Mouse (Mus musculus) layer of hippocampus, adult 9-11 months (tissue): ENCODE data around the gene Myh10.
A peak's percentile ranks its signal among the peaks of the same experiment; 100 is the strongest.

Experiments used
- DNase-seq: peaks from one replicate; pipeline ENCODE4 v3.0.0; 2022

Gene Myh10

GRCm38 (mm10) chr11:68691321-68692009, at the start of gene Myh10:
TSS of gene Myh10 (plus strand) at chr11:68691559.
- peak; percentile 99 for DNase-seq

- no peak for DNase-seq
These were observed 46.6 kb upstream of the Myh10 start for GRCm38 (mm10) chr11:68644781-68645180.

- no peak for DNase-seq
These were observed 43.6 kb upstream of the Myh10 start for GRCm38 (mm10) chr11:68647808-68648207.

GRCm38 (mm10) chr11:68648385-68649148, 42.8 kb upstream of the Myh10 start:
- DNase-seq = no peak

GRCm38 (mm10) chr11:68651518-68651917, 39.8 kb upstream of the Myh10 start:
- DNase-seq = no peak

GRCm38 (mm10) chr11:68655524-68655923, 35.8 kb upstream of the Myh10 start:
- peak; percentile 47 for DNase-seq

- no peak for DNase-seq
These were observed 34.3 kb upstream of the Myh10 start for GRCm38 (mm10) chr11:68656887-68657685.

GRCm38 (mm10) chr11:68657811-68658210, 33.5 kb upstream of the Myh10 start:
- peak; percentile 93 for DNase-seq

- no peak for DNase-seq
These were observed 26.0 kb upstream of the Myh10 start for GRCm38 (mm10) chr11:68665331-68665730.

GRCm38 (mm10) chr11:68666210-68666609, 25.1 kb upstream of the Myh10 start:
- no peak for DNase-seq

GRCm38 (mm10) chr11:68672270-68672970, 18.9 kb upstream of the Myh10 start:
- DNase-seq = no peak

GRCm38 (mm10) chr11:68674071-68674470, 17.3 kb upstream of the Myh10 start:
- no peak for DNase-seq

- no peak for DNase-seq
These were observed 16.7 kb upstream of the Myh10 start for GRCm38 (mm10) chr11:68674643-68675042.

- DNase-seq = peak; percentile 49
These were observed 16.1 kb upstream of the Myh10 start for GRCm38 (mm10) chr11:68675274-68675673.

- no peak for DNase-seq
These were observed 10.0 kb upstream of the Myh10 start for GRCm38 (mm10) chr11:68681254-68681839.

- no peak for DNase-seq
These were observed 9.1 kb upstream of the Myh10 start for GRCm38 (mm10) chr11:68682136-68682806.

- DNase-seq = no peak
These were observed 5.4 kb upstream of the Myh10 start for GRCm38 (mm10) chr11:68686001-68686400.

GRCm38 (mm10) chr11:68689304-68689703, 2.1 kb upstream of the Myh10 start:
- DNase-seq = no peak

- DNase-seq = no peak
These were observed 894 bp upstream of the Myh10 start for GRCm38 (mm10) chr11:68690465-68690864.

- DNase-seq = peak; percentile 12
These were observed 792 bp downstream of the Myh10 start for GRCm38 (mm10) chr11:68692010-68692692.
